Mouse (Mus musculus) urinary bladder, postnatal 0 days (tissue): ENCODE data around the gene Cmtm8. TPM values are rescaled to one million over a fixed set of nuclear protein-coding genes. Genes with fewer than 3 reads are reported as not detected.

Experiments used
- polyA plus RNA-seq: library from polyadenylated mRNA; unstranded; fragments of >200 nt; fragmentation: Nextera tagmentation; extraction: Ambion mirVana; gene quantifications from 2 replicates; pipeline ENCODE4 v1.2.1, GENCODE M21; 2015

Cmtm8 gene
- 4.1 and 4.5 TPM in 2 replicates for polyA plus RNA-seq

GRCm38 (mm10) chr9:114844017-114844662, at the start of gene Cmtm8:
Gene Cmtm8, minus strand, starts transcription at chr9:114844156.

GRCm38 (mm10) chr9:114781526-114782212, 62.3 kb downstream of the Cmtm8 start, which contains the start of gene Cmtm7:
Gene Cmtm7, minus strand, starts transcription at chr9:114781856.

Other genes starting within 250 kb of the Cmtm8 start
- 22.7 and 25.6 TPM in 2 replicates for gene Cnot10, start 204.0 kb downstream of the Cmtm8 start, polyA plus RNA-seq
- gene Dync1li1, start 155.4 kb downstream of the Cmtm8 start, polyA plus RNA-seq: 43.8 and 49.2 TPM in 2 replicates
- 43.5 and 43.8 TPM in 2 replicates for gene Cmtm6, start 113.0 kb downstream of the Cmtm8 start, polyA plus RNA-seq
- 113 and 128 TPM in 2 replicates for gene Cmtm7, start 62.3 kb downstream of the Cmtm8 start, polyA plus RNA-seq
- gene Gpd1l, start 89.8 kb upstream of the Cmtm8 start, polyA plus RNA-seq: 17.2 and 20.3 TPM in 2 replicates
- 0.67 and 0.77 TPM in 2 replicates for gene Osbpl10, start 134.4 kb upstream of the Cmtm8 start, polyA plus RNA-seq
- 395 and 412 TPM in 2 replicates for gene Rps27rt, start 138.6 kb upstream of the Cmtm8 start, polyA plus RNA-seq